Mouse (Mus musculus) neural tube, embryonic 10.5 days (tissue): ENCODE results near the gene Zfp473.
"Not testable (repeated sequence)": the region's sequence is repeated elsewhere in the genome, so short reads cannot be mapped to it uniquely, and the experiment has no call there.

Experiments
- DNase-seq: peaks from one replicate; pipeline ENCODE4 v3.0.0-alpha.2; 2017; ENCODE audit warnings: low spot score; ENCODE audit errors: extremely low spot score

The Zfp473 gene

DNA sequence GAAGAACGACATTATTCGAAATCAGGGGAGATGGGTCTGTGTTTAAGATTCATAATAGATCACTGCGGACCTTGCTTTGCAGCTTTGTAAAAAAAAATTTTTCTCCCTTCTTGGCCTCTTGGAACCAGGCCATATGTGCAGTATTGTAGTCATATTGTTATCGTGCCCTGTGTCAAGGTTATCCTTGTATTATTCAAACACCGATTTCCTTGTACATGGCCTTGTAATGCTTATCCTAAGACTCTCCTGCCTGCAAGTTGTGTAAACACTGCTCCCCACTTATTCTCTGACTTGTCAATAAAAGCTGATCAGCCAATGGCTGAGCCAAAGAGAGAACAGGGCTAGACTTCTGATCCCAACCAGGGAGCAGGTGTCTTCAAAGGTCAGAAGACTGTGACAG, 28.8 kb downstream of the Zfp473 start:
- DNase-seq, result no peak

DNA sequence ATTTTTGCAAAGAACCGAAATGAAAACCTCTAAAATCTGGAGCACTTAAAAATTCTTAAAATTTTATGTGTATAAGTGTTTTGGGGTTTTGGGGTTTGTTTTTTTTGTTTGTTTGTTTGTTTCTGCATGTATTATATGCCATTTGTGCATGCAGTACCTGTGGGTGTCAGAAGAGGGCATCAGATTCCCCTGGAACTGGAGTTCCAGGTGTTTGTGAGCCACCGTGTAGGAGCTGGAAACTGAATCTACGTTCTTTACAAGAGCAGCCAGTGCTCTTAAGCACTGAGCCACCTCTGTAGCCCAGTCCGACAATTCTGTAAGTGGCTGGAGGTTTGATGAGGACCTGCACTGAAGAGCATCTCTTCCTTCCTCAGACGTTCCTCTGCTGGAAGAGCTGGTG, 41.0 kb downstream of the Zfp473 start:
- no peak for DNase-seq

DNA sequence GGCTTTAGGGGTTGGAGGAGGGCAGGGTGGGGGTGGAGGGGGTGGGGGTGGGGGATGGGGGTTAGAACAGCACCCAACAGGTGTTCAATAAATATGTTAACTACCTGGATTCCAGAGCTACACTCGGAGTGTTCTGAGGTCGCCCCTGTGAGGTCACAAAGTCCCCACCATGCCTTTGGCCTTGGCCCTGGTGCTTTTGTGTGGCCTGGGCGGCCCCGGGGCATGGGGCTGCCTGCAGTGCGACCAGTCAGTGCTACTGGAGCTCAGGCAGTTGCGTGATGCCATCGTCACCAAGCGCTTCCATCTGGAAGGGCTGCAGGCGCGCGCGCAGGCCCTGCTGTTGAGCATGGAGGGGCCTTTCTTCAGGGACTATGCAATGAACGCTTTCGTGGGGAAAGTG, 42.3 kb downstream of the Zfp473 start, which contains the start of gene Izumo2:
TSS of gene Izumo2 (plus strand) at position 169 of the 400 bp plus-strand sequence.
- DNase-seq, result no peak

DNA sequence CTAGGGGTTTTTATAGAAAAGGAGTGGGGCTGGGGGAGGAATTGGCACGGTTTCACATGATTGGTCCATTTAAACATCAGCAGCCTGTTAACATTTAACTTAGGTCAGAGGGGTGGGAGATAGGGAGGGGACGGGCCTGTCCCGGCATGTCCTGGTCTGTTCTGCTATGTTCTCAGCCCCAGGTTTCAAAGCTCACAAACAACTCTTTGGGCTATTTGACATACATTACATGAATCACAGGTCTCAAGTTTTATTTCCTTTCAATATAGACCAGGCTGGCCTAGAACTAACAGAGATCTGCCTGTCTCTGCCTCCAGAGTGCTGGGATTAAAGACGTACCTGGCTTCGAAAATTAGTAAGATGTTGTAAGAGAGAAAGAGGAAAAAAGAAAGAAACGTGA, 42.8 kb downstream of the Zfp473 start:
- not testable (repeated sequence) for DNase-seq

DNA sequence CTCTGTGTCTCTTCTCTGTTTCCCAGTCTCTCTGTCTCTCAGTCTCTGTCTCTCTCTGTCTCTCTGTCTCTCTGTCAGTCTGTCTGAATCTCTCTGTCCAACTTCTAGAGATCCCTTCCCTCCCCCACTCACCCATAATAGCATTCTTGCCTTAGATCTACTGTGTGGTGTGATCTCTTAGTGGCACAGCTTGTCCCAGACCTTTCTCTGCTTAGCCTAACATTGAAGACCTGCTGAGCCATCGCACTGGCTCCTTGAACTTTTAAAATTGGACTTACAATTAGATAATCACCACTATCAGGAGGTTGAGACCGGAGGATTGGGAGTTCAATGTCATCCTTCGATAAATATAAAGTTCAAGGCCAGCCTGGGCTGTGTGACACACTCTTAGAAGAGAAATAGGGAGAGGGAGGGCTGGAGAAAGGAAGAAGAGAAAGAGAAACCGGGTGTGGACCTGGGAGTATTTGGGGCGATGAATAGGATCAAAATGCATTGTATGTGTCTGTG, 43.6 kb downstream of the Zfp473 start:
- no peak for DNase-seq

DNA sequence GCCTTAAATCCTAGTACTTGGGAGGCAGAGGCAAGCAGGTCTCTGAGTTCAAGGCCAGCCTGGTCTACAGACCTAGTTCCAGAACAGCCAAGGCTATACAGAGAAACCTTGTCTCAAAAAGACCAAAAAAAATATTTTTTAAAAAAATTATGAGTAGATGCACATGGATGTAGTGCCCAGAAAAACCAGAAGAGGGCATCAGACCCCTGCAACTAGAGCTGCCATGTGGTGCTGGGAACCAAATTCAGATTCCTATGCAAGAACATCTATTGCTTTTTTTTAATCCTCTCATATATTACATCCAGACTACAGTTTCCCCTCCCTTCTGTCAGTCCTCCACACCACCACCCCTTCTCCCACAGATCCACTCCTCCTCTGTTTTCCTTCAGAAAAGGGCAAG, 44.5 kb downstream of the Zfp473 start:
- DNase-seq, result no peak

DNA sequence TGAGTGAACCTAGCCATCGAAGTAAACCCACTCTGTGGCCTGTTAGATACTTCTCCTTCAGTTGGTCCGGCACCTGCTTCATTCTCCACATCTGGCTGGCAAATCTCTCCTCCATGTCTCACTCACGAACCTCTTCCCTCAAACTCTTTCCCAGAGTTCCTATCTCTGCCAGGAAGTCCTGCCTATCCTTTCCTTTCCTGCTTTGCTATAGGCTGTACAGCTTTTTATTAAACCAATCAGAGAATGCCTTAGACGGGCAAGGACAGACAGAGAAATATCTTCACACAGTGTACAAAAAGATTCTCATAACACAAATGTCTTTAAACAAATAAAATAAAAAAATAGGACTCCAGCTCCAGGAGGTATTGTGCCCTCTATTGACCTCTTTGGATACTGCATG, 45.8 kb downstream of the Zfp473 start:
- DNase-seq, result no peak

DNA sequence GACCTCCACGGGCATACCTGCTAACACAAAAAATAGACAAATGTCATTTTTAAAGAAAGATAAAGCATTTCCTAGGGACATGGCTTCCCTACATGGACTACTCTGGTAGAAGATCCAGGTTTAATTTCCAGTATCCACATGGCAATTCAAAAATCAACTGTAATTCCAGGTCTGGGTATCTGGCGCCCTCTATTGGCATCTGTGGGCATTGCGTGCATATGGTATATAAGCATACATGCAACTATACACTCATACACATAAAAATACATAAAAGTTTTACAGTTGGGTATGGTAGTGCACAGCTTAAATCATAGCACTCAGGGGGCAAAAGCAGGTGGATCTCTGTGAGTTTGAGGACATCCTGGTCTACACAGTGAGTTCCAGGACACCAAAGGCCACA, 46.5 kb downstream of the Zfp473 start:
- DNase-seq, result peak; percentile 30

DNA sequence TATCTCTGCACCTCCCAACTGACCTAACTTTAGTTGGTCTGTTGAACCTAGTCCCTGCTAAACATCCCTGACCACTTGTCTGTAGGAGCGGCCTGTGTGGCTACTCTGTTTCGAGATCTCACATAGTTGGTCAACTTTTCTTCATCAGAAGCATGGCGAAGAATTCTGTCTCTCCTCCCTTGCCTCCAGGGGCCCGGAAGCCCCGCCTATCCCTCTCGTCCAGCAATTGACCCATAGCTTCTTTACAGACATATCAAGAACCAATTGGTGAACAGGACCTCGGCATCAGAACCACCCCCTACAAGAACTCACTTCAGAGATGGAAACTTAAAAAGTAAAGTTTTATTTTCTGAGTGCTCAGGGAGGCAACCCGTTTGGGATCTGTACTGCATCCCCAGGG, 47.9 kb downstream of the Zfp473 start:
- no peak for DNase-seq

DNA sequence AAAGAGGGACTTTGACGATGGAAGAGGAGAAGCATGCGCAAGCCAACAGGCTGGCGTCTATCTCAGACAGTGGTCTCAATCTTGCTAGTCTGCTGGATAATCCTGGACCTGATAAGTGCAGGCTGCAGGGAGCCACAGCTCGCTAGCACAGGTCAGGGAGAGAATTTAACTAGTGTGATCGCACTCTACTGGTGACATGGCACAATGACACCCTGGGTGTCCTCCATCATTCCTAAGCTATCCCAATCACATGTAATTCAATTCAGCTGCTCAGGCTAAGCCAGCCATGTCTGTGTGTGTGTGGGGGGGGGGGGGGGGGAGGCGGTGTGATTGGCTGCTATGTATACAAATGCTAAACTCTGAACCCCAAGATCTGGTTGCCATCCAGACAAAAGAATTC, 48.9 kb downstream of the Zfp473 start:
- peak; percentile 32 for DNase-seq

DNA sequence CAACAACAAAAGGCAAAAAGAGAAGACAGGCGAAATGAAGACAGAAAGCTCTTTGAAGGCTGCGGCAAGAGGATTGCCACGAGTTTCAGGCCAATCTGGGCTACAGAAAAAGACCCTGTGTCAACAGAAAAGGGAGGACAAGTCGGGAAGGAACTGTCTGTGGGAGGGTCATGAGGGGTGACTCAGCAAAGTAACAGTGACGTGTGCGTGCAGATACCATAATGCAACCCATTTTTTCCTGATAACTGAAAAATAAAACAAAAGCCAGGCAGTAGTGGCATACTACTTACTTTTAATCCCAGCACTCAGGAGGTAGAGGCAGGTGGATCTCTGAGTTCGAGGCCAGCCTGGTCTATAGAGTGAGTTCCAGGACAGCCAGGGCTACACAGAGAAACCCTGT, 52.9 kb downstream of the Zfp473 start:
- DNase-seq, result no peak

DNA sequence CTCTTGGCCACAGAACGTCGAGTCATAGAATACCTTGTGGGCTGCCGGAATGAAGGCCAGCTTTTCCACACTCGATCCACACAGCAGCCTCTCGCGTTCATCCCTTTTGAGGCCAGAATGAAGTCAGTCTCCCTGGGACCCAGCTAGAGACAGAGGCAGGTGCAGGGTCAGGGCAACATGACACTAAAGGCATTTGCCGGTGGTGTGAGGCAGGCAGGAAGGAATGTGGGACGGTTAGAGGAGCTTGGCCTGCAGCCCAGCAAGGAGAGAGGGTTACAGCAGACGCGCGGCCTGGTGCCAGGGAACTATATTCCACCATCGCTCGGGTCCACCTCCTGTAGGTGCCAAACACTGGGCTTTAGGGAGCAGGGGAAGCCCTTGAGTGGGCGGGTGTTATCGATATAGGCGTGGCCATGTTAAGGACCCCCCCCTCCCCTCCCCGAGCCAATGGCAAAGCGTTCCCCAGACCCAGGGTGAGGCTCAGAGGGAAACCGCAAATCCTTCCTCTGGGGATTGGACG, 53.6 kb downstream of the Zfp473 start:
- DNase-seq, result peak; percentile 24

DNA sequence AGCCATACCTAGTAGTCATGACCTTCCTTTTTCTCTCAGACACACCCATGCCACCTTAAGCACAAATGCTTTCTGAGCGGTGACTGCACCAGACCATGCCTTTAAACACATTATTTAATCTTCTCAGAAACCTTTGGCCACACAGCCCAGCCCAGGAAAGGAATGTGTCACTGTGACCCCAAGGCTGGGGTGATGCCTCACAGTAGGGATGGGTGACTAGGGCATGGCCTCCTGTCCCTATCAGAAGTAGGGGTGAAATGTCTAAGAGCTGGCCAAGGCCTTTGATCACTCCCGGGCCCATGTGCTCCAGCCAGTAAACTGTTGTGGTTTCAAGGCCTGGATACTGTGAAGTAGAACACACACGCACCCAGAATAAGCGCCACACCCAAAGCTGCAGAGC, 55.6 kb downstream of the Zfp473 start:
- DNase-seq, result no peak

DNA sequence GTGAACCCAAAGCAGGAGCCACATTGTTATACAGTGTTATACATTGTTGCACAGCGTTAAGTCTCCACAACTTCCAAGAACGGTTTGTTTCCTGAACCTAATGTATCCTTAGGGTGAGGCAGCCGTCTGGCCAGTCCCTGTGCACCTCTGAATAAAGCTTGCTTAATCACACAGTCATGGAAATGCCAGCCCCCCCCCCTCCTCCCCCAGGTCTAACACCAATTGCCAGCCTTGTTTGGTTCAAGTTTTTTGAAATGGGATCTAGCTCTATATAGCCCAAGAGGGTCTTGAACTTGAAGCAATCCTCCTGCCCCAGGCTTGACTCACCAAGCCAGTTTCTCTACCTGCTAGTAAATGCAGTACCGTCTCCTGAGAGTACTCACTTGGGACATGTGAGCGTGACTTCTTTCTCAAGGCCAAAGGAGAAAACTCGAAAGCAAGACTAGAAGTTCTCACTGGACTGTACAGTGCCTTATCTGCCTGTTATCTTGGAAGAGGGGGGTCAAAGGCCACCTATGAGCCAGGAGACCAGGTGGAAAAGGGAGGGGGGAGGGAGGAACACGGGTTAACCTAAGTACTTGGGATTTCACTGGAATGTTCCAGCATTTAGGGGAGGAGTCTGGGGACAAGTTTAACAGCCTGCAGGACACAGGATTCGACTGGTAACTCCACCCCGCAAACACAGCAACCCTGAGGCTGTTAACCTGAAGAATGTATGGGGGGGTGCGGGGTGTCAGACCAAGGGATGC, 57.2 kb downstream of the Zfp473 start:
- DNase-seq, result no peak

DNA sequence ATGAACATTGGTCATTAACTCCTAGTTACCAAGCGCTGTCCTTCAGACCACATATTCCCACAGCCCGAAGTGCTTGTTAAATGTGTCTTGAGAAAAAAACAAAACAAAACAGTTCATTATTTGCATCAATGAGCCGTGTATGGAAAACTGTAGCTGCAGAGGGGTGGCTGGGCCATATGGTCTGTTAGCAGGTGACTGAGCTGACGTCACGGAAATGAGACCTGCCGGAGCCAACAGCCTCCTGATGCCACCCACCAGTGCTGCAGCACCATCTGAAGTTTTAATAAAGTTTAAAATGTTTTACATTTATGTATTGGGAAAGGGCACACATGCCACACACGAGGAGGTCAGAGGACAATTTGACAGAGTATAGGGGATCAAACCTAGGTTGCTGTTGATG, 61.5 kb downstream of the Zfp473 start:
- DNase-seq, result no peak

DNA sequence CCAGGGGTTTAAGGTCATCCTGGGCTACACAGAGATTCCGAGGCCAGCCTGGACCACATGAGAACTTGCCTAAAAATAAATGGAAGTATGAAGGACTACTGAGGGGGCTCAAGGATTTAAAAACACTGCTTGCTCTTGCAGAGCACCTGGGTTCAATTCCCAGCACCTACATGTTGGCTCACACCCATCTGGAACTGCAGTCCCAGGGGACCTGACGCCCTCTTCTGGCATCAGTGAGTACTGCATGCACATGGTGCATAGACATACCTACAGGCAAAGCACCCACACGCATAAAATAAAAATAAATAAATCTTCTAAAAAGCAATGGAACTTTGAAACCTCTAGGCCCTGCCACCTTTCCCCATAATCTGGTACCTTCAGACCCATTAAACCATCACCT, 62.0 kb downstream of the Zfp473 start:
- DNase-seq, result no peak

DNA sequence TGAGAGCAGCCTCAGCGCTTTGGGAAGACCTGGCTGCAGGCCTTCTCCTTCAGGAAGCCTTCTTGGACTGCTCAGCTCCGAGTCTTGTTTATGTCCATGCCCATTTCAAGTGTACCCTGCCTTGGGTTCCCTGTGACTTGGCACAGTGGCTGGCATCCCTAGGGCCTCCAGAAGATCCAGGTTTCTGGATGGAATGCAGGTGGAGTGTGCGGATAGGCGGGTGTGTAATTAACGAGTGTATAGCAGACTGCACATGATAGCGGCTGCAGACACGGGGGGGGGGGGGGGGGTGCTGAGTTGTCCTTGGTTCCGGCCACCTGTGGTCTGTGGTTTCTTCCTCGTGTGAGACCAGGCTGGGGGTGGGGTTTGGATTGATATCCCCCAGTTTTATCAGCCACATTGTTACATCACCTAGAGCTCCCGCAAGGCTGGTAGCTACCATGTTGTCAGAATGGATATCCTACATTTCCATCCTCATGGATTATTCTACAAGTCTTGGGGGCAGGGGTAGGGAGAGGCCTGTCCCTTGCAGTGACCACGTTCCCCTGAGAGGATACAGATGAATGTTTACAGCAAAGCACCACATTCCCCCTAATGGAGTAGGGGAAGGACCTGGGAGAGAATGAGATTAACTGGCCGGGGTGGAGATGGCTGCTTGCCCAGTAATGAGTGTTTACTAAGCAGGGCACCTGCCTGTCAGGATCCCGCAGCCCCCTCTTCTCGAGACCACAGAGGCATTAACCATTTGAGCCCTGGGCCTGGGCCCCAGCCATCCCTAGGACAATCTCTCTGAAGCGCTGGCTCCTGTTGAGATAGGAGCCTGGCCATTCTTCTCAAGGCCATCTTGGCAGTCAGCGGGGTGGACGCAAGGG, 65.1 kb downstream of the Zfp473 start:
- no peak for DNase-seq

DNA sequence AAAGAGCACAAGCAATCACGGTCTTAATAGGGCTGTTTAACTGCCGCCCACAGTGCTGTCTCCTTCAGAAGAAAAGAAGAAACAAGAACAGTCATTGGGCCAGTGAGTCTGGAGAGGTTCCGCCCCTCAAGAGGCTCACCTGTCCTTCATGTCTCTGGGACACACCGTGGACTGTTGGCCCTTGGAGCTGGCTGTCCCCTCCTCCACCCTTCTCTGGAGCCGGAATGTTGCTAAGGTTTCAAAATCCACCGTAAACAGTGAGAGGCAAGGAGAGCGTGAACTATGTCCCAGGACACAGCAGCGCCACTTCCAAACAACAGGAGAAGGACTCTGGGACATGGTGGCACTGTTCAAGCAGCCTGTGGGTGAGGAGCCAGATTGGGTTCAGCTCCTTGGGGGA, 67.2 kb downstream of the Zfp473 start:
- no peak for DNase-seq
